In genomic region chr15:92052133-92052463, GRCm38 (mm10) we compare ENCODE assay signal across 11 mouse cellular contexts. TPM values are rescaled to one million over a fixed set of nuclear protein-coding genes. Genes with fewer than 3 reads are reported as not detected.
DNase-seq lines count a peak whose midpoint lies in the region; ATAC-seq and TF ChIP-seq lines count a peak whose summit lies in the region.
"Had no signal": no experiment of that assay in that cellular context is flagged by ENCODE, and none has a peak within 500 bp of the region (broad histone marks: within the 10 kb centered on the region; RNA-seq: fewer than 3 reads in every experiment).

No protein-coding gene starts in this region.

- no peak overlapping the region for H3K9ac ChIP-seq in kidney, embryonic 16.5 days (replicated peaks; ENCODE audit: low read length)
- H3K9ac ChIP-seq in embryonic facial prominence, embryonic 14.5 days (ENCODE audit: low read depth, low read length) = no peak overlapping the region
- H3K9ac ChIP-seq in hindbrain, postnatal 0 days (replicated peaks; ENCODE audit: low read length) = peak overlapping the region; percentile 82
- peak overlapping the region; percentile 65 for H3K9ac ChIP-seq in neural tube, embryonic 12.5 days

- no peak for TF ChIP-seq CTCF in hindbrain, postnatal 0 days (IDR thresholded peaks at IDR 0.05; ENCODE audit: low read depth)

- no peaks in the 10 kb centered on the region for H3K36me3 ChIP-seq in kidney, embryonic 16.5 days (ENCODE audit: insufficient read depth, low read length)
- H3K36me3 ChIP-seq in embryonic facial prominence, embryonic 14.5 days (ENCODE audit: control insufficient read depth, insufficient read depth, low read length) = no peaks in the 10 kb centered on the region
- no peaks in the 10 kb centered on the region for H3K36me3 ChIP-seq in hindbrain, postnatal 0 days (ENCODE audit: insufficient read depth, low read length)
- H3K36me3 ChIP-seq in neural tube, embryonic 12.5 days = no peaks in the 10 kb centered on the region

- H3K4me2 ChIP-seq in kidney, embryonic 16.5 days (replicated peaks; ENCODE audit: low read depth, low read length) = peak overlapping the region; percentile 98
- H3K4me2 ChIP-seq in embryonic facial prominence, embryonic 14.5 days (ENCODE audit: low read depth, low read length) = peak overlapping the region; percentile 99
- peak overlapping the region; percentile 72 for H3K4me2 ChIP-seq in hindbrain, postnatal 0 days (ENCODE audit: low read depth, low read length)
- H3K4me2 ChIP-seq in neural tube, embryonic 12.5 days (replicated peaks) = peak overlapping the region; percentile 99

- no peak for ATAC-seq in kidney, embryonic 16.5 days (ENCODE audit: low FRiP score, low TSS enrichment)
- ATAC-seq in embryonic facial prominence, embryonic 14.5 days (ENCODE audit: low read depth) = peak; percentile 39; the same call in 1 of the 2 replicates
- ATAC-seq in hindbrain, postnatal 0 days = peak; percentile 53
- no peak for ATAC-seq in neural tube, embryonic 12.5 days (ENCODE audit: low FRiP score, low read depth)
- no peak for ATAC-seq in monocyte, adult 5-6 weeks (replicated peaks; ENCODE audit: insufficient number of reproducible peaks, low FRiP score, low TSS enrichment, poor library complexity, severe bottlenecking)

- H3K4me1 ChIP-seq in kidney, embryonic 16.5 days (ENCODE audit: insufficient read depth, low read length) = peaks cover 13% of the 10 kb centered on the region; the same call in 1 of the 2 replicates
- H3K4me1 ChIP-seq in embryonic facial prominence, embryonic 14.5 days (ENCODE audit: control insufficient read depth, insufficient read depth, low read length) = no peaks in the 10 kb centered on the region
- H3K4me1 ChIP-seq in hindbrain, postnatal 0 days (ENCODE audit: insufficient read depth, low read length) = no peaks in the 10 kb centered on the region; the same call in 1 of the 2 replicates
- 0 out of 2 replicates have a peak, but pooled peaks cover 12% of the 10 kb centered on the region for H3K4me1 ChIP-seq in neural tube, embryonic 12.5 days
- H3K4me1 ChIP-seq: megakaryocyte, embryonic 14.5 days had no signal

- H3K27me3 ChIP-seq in kidney, embryonic 16.5 days (ENCODE audit: insufficient read depth, low read length) = peaks cover 14% of the 10 kb centered on the region
- H3K27me3 ChIP-seq in embryonic facial prominence, embryonic 14.5 days (replicated peaks; ENCODE audit: control insufficient read depth, insufficient read depth, low read length) = 0 out of 2 replicates have a peak, but pooled peaks cover 4% of the 10 kb centered on the region
- H3K27me3 ChIP-seq in hindbrain, postnatal 0 days (ENCODE audit: insufficient read depth, low read length) = no peaks in the 10 kb centered on the region
- H3K27me3 ChIP-seq in neural tube, embryonic 12.5 days (replicated peaks) = 0 out of 2 replicates have a peak, but pooled peaks cover 3% of the 10 kb centered on the region

- 32% methylated on average over 4 of the region's 4 CpGs for WGBS in kidney, embryonic 16.5 days
- WGBS in embryonic facial prominence, embryonic 14.5 days = 21% methylated on average over 4 of the region's 4 CpGs
- WGBS in hindbrain, postnatal 0 days = 11% methylated on average over 4 of the region's 4 CpGs
- WGBS in neural tube, embryonic 12.5 days = 15% methylated on average over 4 of the region's 4 CpGs

- H3K27ac ChIP-seq in kidney, embryonic 16.5 days (ENCODE audit: low read length) = no peak overlapping the region
- no peak overlapping the region for H3K27ac ChIP-seq in embryonic facial prominence, embryonic 14.5 days (replicated peaks; ENCODE audit: low read depth, low read length)
- H3K27ac ChIP-seq in hindbrain, postnatal 0 days = peak overlapping the region; percentile 90
- no peak overlapping the region for H3K27ac ChIP-seq in neural tube, embryonic 12.5 days

- H3K9me3 ChIP-seq in kidney, embryonic 16.5 days (ENCODE audit: low read length) = no peaks in the 10 kb centered on the region
- no peaks in the 10 kb centered on the region for H3K9me3 ChIP-seq in embryonic facial prominence, embryonic 14.5 days (ENCODE audit: control insufficient read depth, low read length)
- H3K9me3 ChIP-seq in hindbrain, postnatal 0 days (ENCODE audit: low read length) = no peaks in the 10 kb centered on the region
- no peaks in the 10 kb centered on the region for H3K9me3 ChIP-seq in neural tube, embryonic 12.5 days

- no peak for DNase-seq in kidney, postnatal 4 days
- DNase-seq in embryonic facial prominence, embryonic 14.5 days (ENCODE audit: low spot score) = no peak
- peak; percentile 78 for DNase-seq in hindbrain, postnatal 0 days (ENCODE audit: low spot score)
- no peak for DNase-seq in ovary, adult 18-20 months (ENCODE audit: low spot score)
- no peak for DNase-seq in layer of hippocampus, postnatal 10 days (ENCODE audit: low spot score in 2 of 2)
- DNase-seq: heart, postnatal 4 days; thymus, postnatal 14 days had no signal

- H3K4me3 ChIP-seq in kidney, embryonic 16.5 days (ENCODE audit: low read length) = peak overlapping the region; percentile 59
- peak overlapping the region; percentile 52 for H3K4me3 ChIP-seq in embryonic facial prominence, embryonic 14.5 days (ENCODE audit: low read depth, low read length)
- peak overlapping the region; percentile 69 for H3K4me3 ChIP-seq in hindbrain, postnatal 0 days (ENCODE audit: low read length)
- H3K4me3 ChIP-seq in neural tube, embryonic 12.5 days = peak overlapping the region; percentile 62
- H3K4me3 ChIP-seq: megakaryocyte, embryonic 14.5 days had no signal

RNA-seq across cellular contexts. Expression of gene Cntn1, which starts 1.1 kb away (rescaled TPM):
- polyA plus RNA-seq in kidney, embryonic 16.5 days (2015; fragmentation: Nextera tagmentation; extraction: Ambion mirVana) = 1.7 and 2.1 TPM in 2 replicates
- 5.2 and 5.6 TPM in 2 replicates for polyA plus RNA-seq in embryonic facial prominence, embryonic 14.5 days (2014; fragmentation: Nextera tagmentation; extraction: Ambion mirVana)
- 284 TPM in 2 replicates for total RNA-seq in hindbrain, postnatal 0 days (2014; rRNA removed)
- polyA plus RNA-seq in hindbrain, postnatal 0 days (2015; fragmentation: Nextera tagmentation; extraction: Ambion mirVana) = 159 and 166 TPM in 2 replicates
- 15.0 and 17.9 TPM in 2 replicates for polyA plus RNA-seq in neural tube, embryonic 12.5 days (2016; fragmentation: Nextera tagmentation; extraction: Ambion mirVana)
- total RNA-seq in layer of hippocampus, postnatal 10 days (2021) = 100 to 1,000 TPM; 470 to 480 TPM
- total RNA-seq in monocyte, adult 5-6 weeks (2017) = not detected in 3 replicates

Comparison
In these comparisons a context has a peak if more than half of its experiments do, and no peak if none do; other contexts are left out.
1. ATAC-seq: peak in embryonic facial prominence, embryonic 14.5 days (single experiment) and hindbrain, postnatal 0 days (single experiment); none in kidney, embryonic 16.5 days (single experiment), neural tube, embryonic 12.5 days (single experiment) and monocyte, adult 5-6 weeks (single experiment).
2. H3K9ac ChIP-seq: peak in hindbrain, postnatal 0 days (single experiment) and neural tube, embryonic 12.5 days (single experiment); none in kidney, embryonic 16.5 days (single experiment) and embryonic facial prominence, embryonic 14.5 days (single experiment).
3. Peak in every context shown above with its lines, with median percentiles within 50 percentile points of each other: H3K4me2 ChIP-seq and H3K4me3 ChIP-seq.